Mouse (Mus musculus) forebrain, embryonic 11.5 days (tissue): ENCODE measurements around the gene Mreg. TPM values are rescaled to one million over a fixed set of nuclear protein-coding genes. Genes with fewer than 3 reads are reported as not detected.
A peak's percentile ranks its signal among the peaks of the same experiment; 100 is the strongest.

ENCODE experiments used
- ATAC-seq: fragments of 200-750 bp; cut with Nextera tagmentation; replicated peaks from 2 replicates; pipeline ENCODE4 v1.8.0; 2017; ENCODE audit warnings: moderate TSS enrichment; ENCODE audit not compliant: low FRiP score
- DNase-seq: peaks from one replicate; pipeline ENCODE4 v3.0.0-alpha.2; 2017; ENCODE audit warnings: low spot score
- H3K27ac ChIP-seq: fragments of 300-500 bp; sonication (generic); 2 replicates; pipeline ENCODE4 v1.5.1; 2014; ENCODE audit warnings: low read depth, low read length
- H3K27me3 ChIP-seq: fragments of 300-500 bp; sonication (generic); 2 replicates; pipeline ENCODE4 v1.6.1; 2014; ENCODE audit warnings: mild to moderate bottlenecking, low read length, mixed read lengths; ENCODE audit not compliant: control insufficient read depth, insufficient read depth
- H3K36me3 ChIP-seq: fragments of 300-500 bp; sonication (generic); 2 replicates; pipeline ENCODE4 v1.6.1; 2014; ENCODE audit warnings: mild to moderate bottlenecking, low read length, moderate library complexity, mixed read lengths; ENCODE audit not compliant: control insufficient read depth, insufficient read depth
- H3K4me1 ChIP-seq: fragments of 300-500 bp; sonication (generic); replicated peaks from 2 replicates; pipeline ENCODE4 v1.6.1; 2014; ENCODE audit warnings: low read length, mixed read lengths; ENCODE audit not compliant: control insufficient read depth, insufficient read depth
- H3K4me2 ChIP-seq: fragments of 300-500 bp; sonication (generic); 2 replicates; pipeline ENCODE4 v1.6.1; 2014; ENCODE audit warnings: low read depth, mild to moderate bottlenecking, low read length, moderate library complexity, mixed read lengths; ENCODE audit not compliant: severe bottlenecking
- H3K4me3 ChIP-seq: fragments of 300-500 bp; sonication (generic); 2 replicates; pipeline ENCODE4 v1.5.1; 2014; ENCODE audit warnings: low read depth, low read length
- H3K9ac ChIP-seq: fragments of 300-500 bp; sonication (generic); 2 replicates; pipeline ENCODE4 v1.6.1; 2014; ENCODE audit warnings: low read length
- H3K9me3 ChIP-seq: fragments of 300-500 bp; sonication (generic); 2 replicates; pipeline ENCODE4 v1.6.1; 2016; ENCODE audit warnings: low read length, mixed read lengths; ENCODE audit not compliant: control insufficient read depth
- WGBS: fragments of 180-500 bp; shearing (Covaris S2); extraction: QIAGEN DNeasy Blood & Tissue Kit; methylation state at CpG from one replicate; pipeline ENCODE4 v1.1.7; 2014; 5-methylcytosine and 5-hydroxymethylcytosine counted together
- polyA plus RNA-seq: library from polyadenylated mRNA; unstranded; fragments of >200 nt; fragmentation: Nextera tagmentation; extraction: Ambion mirVana; gene quantifications from 2 replicates; pipeline ENCODE4 v1.2.1, GENCODE M21; 2014

Mreg gene
- polyA plus RNA-seq, 1 experiment from 2014 or later = 3.3 TPM

DNA sequence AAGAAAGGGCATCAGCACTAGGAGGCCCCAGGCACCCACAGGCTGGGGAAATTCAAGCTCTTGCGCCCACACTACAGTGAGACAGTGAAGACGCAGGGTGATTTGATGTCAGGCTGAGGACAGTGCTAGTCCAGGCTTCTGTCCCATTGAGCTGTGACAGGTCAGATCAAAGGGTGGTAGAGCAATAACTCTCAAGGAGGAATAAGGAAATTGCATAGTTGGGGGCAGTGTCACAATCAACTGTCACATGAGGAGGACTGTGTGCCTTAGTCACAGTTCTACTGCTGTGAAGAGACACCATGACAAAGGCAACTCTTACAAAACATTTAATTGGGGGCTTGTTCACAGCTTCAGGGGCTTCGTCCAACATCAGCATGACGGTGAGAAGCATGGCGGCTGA is 16.0 kb downstream of the Mreg start:
- ATAC-seq (no peak), DNase-seq (no peak)
- WGBS = 86% methylated on average over 5 of the region's 5 CpGs
- Histone ChIP-seq H3K27ac (no peak overlapping the region), H3K36me3 (no peaks in the 10 kb centered on the region), H3K4me3 (no peak overlapping the region), H3K9ac (no peak overlapping the region), H3K27me3 (no peaks in the 10 kb centered on the region), H3K4me1 (0 out of 2 replicates have a peak, but pooled peaks cover 2% of the 10 kb centered on the region), H3K9me3 (no peaks in the 10 kb centered on the region), H3K4me2 (no peak overlapping the region)

DNA sequence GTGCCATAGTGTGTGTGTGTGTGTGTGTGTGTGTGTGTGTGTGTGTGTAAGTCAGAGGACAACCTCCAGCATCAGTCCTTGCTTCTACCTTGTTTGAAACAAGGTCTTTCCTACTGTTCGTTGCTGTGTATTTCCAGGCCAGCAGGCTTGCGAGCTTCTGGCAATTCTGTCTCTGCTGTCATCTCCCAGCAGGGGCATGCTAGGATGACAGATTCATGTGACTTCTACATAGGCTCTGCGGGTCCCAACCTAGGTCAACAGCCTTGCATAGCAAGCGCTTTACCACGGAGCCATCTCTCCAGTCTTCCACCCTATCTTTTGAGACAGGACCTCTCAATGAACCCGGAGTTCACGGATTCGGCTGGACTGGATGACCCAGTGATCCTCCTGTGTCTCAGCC is 20.7 kb downstream of the Mreg start:
- Histone ChIP-seq H3K4me3 (no peak overlapping the region), H3K9me3 (no peaks in the 10 kb centered on the region), H3K4me1 (0 out of 2 replicates have a peak, but pooled peaks cover under 1% of the 10 kb centered on the region), H3K27me3 (no peaks in the 10 kb centered on the region), H3K36me3 (no peaks in the 10 kb centered on the region), H3K9ac (no peak overlapping the region), H3K4me2 (no peak overlapping the region), H3K27ac (no peak overlapping the region)
- ATAC-seq = no peak
- no peak for DNase-seq
- WGBS = 91% methylated on average over 8 of the region's 8 CpGs

DNA sequence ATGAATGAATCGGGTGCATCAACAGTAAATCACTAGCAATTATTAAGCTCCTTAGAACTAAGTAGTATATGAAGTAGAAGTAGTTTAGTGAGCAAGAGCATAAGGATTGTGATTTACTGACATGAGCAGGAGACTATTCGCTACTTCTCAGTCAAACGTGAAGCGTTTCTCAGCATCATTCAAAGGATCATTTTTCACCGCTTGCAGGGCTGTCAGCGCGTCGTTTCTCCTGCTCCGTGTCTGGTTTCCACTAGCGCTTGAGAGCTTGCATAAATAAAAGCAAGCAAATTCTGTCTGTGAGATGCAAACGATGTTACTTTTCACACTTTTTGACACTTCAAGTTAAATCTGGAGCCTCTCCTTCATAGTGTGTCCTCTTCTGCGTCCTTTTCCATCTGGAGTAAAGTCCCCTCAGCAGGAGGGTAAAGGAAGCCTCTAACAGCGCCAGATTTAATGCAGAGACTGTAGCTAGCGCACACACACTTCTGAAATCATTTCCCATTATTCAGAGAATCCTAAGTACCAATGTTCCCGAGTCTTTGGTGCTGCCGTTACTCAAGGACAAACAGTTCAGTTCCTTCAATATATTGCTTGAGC is 23.9 kb downstream of the Mreg start:
- no peak for ATAC-seq
- Histone ChIP-seq H3K4me3 (no peak overlapping the region), H3K9me3 (no peaks in the 10 kb centered on the region), H3K9ac (no peak overlapping the region), H3K4me2 (no peak overlapping the region), H3K4me1 (peaks cover under 1% of the 10 kb centered on the region; the same call in 1 of the 2 replicates), H3K36me3 (no peaks in the 10 kb centered on the region), H3K27me3 (no peaks in the 10 kb centered on the region), H3K27ac (no peak overlapping the region)
- 81% methylated on average over 16 of the region's 16 CpGs for WGBS
- no peak for DNase-seq

DNA sequence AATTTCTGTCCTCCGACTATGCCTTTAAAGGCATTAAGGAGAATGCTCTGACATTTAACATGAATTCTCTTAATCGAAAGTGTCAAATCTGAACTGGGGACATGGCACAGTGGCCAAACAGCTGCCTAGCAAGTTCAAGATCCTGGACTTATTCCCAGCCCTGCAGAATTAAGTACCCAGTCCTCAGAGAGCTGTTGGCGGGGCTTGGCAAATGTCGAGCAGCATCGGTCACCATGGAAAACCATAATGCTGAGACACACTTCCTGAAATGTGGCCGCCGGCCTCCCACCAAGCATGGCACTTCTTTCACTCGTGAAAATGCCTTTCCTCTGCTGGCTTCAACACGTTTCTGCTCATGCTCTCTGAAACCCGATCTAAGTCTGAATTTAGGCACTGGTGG is 24.6 kb downstream of the Mreg start:
- WGBS = 80% methylated on average over 10 of the region's 10 CpGs
- Histone ChIP-seq H3K4me1 (peaks cover 4% of the 10 kb centered on the region; the same call in 1 of the 2 replicates), H3K27ac (no peak overlapping the region), H3K4me3 (no peak overlapping the region), H3K27me3 (no peaks in the 10 kb centered on the region), H3K4me2 (no peak overlapping the region), H3K9ac (no peak overlapping the region), H3K9me3 (no peaks in the 10 kb centered on the region), H3K36me3 (no peaks in the 10 kb centered on the region)
- DNase-seq (no peak), ATAC-seq (no peak)

DNA sequence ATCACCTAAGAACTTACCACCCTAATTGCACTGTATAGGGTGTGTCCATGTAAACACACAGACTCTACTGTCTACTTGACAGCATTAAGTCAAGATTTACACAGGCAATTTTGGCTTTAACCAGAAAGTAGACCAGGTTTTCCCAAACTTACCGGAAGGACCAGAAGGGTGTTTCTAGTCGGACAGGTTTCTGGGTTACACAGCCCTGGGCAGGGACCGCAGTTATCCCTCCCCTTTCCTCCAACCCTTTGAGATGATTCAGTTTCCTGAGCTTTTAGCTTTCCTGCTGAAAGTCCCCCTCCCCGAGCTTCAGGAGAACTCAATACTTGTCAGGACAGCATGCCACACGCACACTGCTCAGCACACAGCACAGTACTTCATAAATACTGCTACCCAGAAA is 26.0 kb downstream of the Mreg start:
- Histone ChIP-seq H3K9me3 (no peaks in the 10 kb centered on the region), H3K9ac (no peak overlapping the region), H3K4me2 (no peak overlapping the region), H3K27me3 (no peaks in the 10 kb centered on the region), H3K36me3 (no peaks in the 10 kb centered on the region), H3K4me1 (peaks cover 4% of the 10 kb centered on the region; the same call in 1 of the 2 replicates), H3K27ac (no peak overlapping the region), H3K4me3 (no peak overlapping the region)
- DNase-seq (no peak), ATAC-seq (no peak)
- 83% methylated on average over 5 of the region's 5 CpGs for WGBS

DNA sequence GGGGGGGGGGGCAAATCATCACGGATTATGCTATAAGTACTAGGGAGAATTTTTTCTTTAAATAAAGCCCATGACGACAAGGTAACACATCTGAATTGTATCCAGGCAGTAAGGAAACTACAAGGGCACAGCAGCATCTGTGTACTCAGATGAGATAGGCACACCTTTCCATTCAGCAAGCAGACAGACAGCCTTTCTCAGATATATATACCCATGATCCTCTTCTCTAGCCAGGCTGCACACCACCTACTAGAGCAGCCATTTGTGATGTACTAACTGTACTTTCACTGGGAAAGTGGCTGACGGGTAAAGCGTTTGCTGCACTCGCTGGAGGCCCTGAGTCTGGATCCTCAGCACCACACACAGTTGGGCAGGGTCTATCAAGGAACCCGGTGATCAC is 28.6 kb downstream of the Mreg start:
- ATAC-seq (no peak), DNase-seq (no peak)
- H3K36me3 ChIP-seq = no peaks in the 10 kb centered on the region
- no peaks in the 10 kb centered on the region for H3K9me3 ChIP-seq
- H3K4me1 ChIP-seq = peaks cover 4% of the 10 kb centered on the region; the same call in 1 of the 2 replicates
- no peaks in the 10 kb centered on the region for H3K27me3 ChIP-seq
- WGBS = 61% methylated on average over 6 of the region's 6 CpGs
- no peak overlapping the region for H3K9ac ChIP-seq
- H3K27ac ChIP-seq = no peak overlapping the region
- H3K4me2 ChIP-seq = peak overlapping the region; percentile 32; the same call in 1 of the 2 replicates
- no peak overlapping the region for H3K4me3 ChIP-seq

DNA sequence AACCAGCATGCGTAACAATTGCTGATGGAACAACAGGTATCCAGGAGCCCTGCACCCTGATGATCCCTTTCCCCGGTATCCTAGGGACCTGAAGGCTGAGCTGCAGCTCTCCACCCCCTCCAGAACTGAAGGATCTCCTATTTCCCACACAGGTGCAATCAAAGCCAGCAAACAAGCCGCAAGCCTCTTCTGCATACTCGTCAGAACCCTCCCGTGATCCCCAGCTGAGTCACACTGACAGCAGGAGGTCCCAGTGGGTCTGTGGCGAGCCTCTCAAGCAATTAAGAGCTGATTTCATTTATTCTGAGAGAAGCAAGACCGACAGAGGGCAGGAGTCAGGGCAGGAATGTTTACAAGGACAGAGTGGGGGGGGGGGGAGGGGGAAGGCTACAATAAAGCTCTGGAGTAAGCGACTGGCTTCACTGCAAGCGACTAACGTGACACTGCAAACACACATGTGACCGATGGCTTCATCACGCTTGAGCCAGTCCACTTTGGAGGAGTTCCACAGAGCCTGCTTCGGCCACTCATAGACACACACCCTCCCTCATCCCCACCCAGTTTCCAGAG is 29.1 kb downstream of the Mreg start:
- Histone ChIP-seq H3K27me3 (no peaks in the 10 kb centered on the region), H3K36me3 (no peaks in the 10 kb centered on the region), H3K4me1 (peaks cover 4% of the 10 kb centered on the region; the same call in 1 of the 2 replicates), H3K4me3 (no peak overlapping the region), H3K9me3 (no peaks in the 10 kb centered on the region), H3K27ac (no peak overlapping the region), H3K9ac (no peak overlapping the region), H3K4me2 (peak overlapping the region; percentile 32; the same call in 1 of the 2 replicates)
- DNase-seq = no peak
- ATAC-seq = peak; percentile 73
- WGBS = 5% methylated on average over 13 of the region's 13 CpGs

DNA sequence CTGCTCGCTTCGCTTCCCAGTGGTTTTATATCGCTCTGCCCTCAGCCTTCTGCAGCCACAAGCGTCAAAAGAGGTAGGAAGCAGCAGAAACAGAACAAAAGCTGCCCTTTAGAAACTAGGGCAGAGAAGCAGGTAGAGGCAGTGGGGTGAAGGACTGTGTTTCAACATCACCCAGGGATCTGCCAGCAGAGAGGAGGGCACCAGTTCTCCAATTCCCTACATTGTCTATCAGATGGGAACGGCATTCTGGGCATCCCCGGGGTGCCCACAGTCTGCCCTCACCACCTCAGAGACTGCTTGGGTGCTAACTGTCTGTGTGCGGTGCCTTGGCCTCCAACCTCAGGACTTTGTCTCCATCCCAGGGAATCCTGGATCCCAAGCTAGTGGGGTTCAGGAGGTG is 32.2 kb downstream of the Mreg start:
- ATAC-seq (no peak), DNase-seq (no peak)
- H3K27me3 ChIP-seq = no peaks in the 10 kb centered on the region
- no peaks in the 10 kb centered on the region for H3K36me3 ChIP-seq
- no peak overlapping the region for H3K4me3 ChIP-seq
- no peak overlapping the region for H3K4me2 ChIP-seq
- WGBS = 82% methylated on average over 7 of the region's 7 CpGs
- H3K9me3 ChIP-seq = no peaks in the 10 kb centered on the region
- no peak overlapping the region for H3K27ac ChIP-seq
- no peak overlapping the region for H3K9ac ChIP-seq
- H3K4me1 ChIP-seq = peaks cover 4% of the 10 kb centered on the region; the same call in 1 of the 2 replicates

DNA sequence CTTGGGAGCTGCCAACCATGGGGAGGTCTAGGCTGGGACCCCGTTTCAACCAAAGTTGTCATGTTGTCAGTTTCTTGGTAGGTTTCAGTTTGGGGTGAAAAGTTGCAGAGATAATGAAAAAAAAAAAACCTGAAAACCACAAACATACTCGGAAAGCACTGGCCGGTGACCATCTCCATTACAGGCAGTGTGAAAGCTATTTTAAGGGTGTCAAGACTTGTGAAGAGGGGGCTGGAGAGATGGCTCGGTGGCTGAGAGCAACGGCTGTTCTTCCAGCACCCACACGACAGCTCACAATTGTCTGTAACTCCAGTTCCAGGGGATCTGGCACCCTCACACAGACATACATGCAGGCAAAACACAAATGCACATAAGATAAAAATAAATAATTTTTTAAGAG is 35.9 kb downstream of the Mreg start:
- no peak overlapping the region for H3K4me2 ChIP-seq
- no peaks in the 10 kb centered on the region for H3K36me3 ChIP-seq
- WGBS = 85% methylated on average over 6 of the region's 6 CpGs
- DNase-seq (no peak), ATAC-seq (no peak)
- H3K27me3 ChIP-seq = no peaks in the 10 kb centered on the region
- no peaks in the 10 kb centered on the region for H3K9me3 ChIP-seq
- H3K9ac ChIP-seq = no peak overlapping the region
- H3K4me3 ChIP-seq = no peak overlapping the region
- H3K4me1 ChIP-seq = no peaks in the 10 kb centered on the region
- no peak overlapping the region for H3K27ac ChIP-seq
